Mouse (Mus musculus): ENCODE data around the gene 1110008L16Rik.
"Not testable (repeated sequence)": the region's sequence is repeated elsewhere in the genome, so short reads cannot be mapped to it uniquely, and the experiment has no call there.

Gene 1110008L16Rik

GRCm38 (mm10) chr12:55299336-55299735, at the start of gene 1110008L16Rik:
1110008L16Rik (plus strand) TSS chr12:55299577.
- no peak for DNase-seq

- not testable (repeated sequence) for DNase-seq
These were observed 37.4 kb upstream of the 1110008L16Rik start for GRCm38 (mm10) chr12:55261950-55262349.

- DNase-seq: not testable (repeated sequence)
These were observed 36.0 kb upstream of the 1110008L16Rik start for GRCm38 (mm10) chr12:55263385-55263784.

GRCm38 (mm10) chr12:55272243-55272642, 27.1 kb upstream of the 1110008L16Rik start:
- DNase-seq: no peak

- DNase-seq: not testable (repeated sequence)
These were observed 21.8 kb upstream of the 1110008L16Rik start for GRCm38 (mm10) chr12:55277583-55277982.

GRCm38 (mm10) chr12:55298112-55298511, 1.3 kb upstream of the 1110008L16Rik start:
- DNase-seq: no peak

- DNase-seq: no peak
These were observed 1.5 kb downstream of the 1110008L16Rik start for GRCm38 (mm10) chr12:55300820-55301351.

GRCm38 (mm10) chr12:55301472-55302300, 2.3 kb downstream of the 1110008L16Rik start:
- DNase-seq: no peak

- peak; percentile 81 for DNase-seq
These were observed 3.4 kb downstream of the 1110008L16Rik start, which contains the start of gene Ppp2r3c for GRCm38 (mm10) chr12:55302485-55303441. Ppp2r3c (minus strand) TSS chr12:55302998.

- no peak for DNase-seq
These were observed 7.0 kb downstream of the 1110008L16Rik start for GRCm38 (mm10) chr12:55306371-55306770.

- DNase-seq: no peak
These were observed 8.2 kb downstream of the 1110008L16Rik start for GRCm38 (mm10) chr12:55307566-55307965.

- DNase-seq: no peak
These were observed 9.4 kb downstream of the 1110008L16Rik start for GRCm38 (mm10) chr12:55308731-55309130.

GRCm38 (mm10) chr12:55309501-55309900, 10.1 kb downstream of the 1110008L16Rik start:
- no peak for DNase-seq

GRCm38 (mm10) chr12:55311841-55312240, 12.5 kb downstream of the 1110008L16Rik start:
- DNase-seq: no peak

GRCm38 (mm10) chr12:55313901-55314300, 14.5 kb downstream of the 1110008L16Rik start:
- no peak for DNase-seq

GRCm38 (mm10) chr12:55315192-55315591, 15.8 kb downstream of the 1110008L16Rik start:
- DNase-seq: peak; percentile 51

- no peak for DNase-seq
These were observed 22.4 kb downstream of the 1110008L16Rik start for GRCm38 (mm10) chr12:55321642-55322291.

GRCm38 (mm10) chr12:55325702-55326101, 26.3 kb downstream of the 1110008L16Rik start:
- no peak for DNase-seq

- no peak for DNase-seq
These were observed 29.4 kb downstream of the 1110008L16Rik start for GRCm38 (mm10) chr12:55328784-55329183.

- DNase-seq: no peak
These were observed 30.0 kb downstream of the 1110008L16Rik start for GRCm38 (mm10) chr12:55329351-55329750.

- DNase-seq: no peak
These were observed 34.3 kb downstream of the 1110008L16Rik start for GRCm38 (mm10) chr12:55333662-55334061.

GRCm38 (mm10) chr12:55338490-55338889, 39.1 kb downstream of the 1110008L16Rik start:
- DNase-seq: not testable (repeated sequence)
